Mouse (Mus musculus) E14TG2a.4 (cell line): Measurements from ENCODE around the gene Polr2c.

ENCODE experiments used
- CTCF ChIP-seq: conservative IDR thresholded peaks from 2 replicates; pipeline ENCODE4 v1.5.1; 2014; ENCODE audit warnings: low read length
- NANOG ChIP-seq: IDR thresholded peaks from 2 replicates; pipeline ENCODE4 v1.6.1; 2014; ENCODE audit warnings: borderline replicate concordance, low read length, mixed read lengths
- POU5F1 ChIP-seq: IDR thresholded peaks from 2 replicates; pipeline ENCODE4 v1.6.1; 2014; ENCODE audit warnings: low read length, borderline replicate concordance

- TF ChIP-seq CTCF (no peak), NANOG (no peak), POU5F1 (no peak)
Measured at GRCm38 (mm10) chr8:94821381-94821780, 35.9 kb upstream of the Polr2c start.
